Mouse (Mus musculus) kidney, postnatal 25 days (tissue): ENCODE data around the gene Slc25a42.

Experiments used
- DNase-seq, 2 experiments: peaks; one replicate each; pipeline ENCODE4 v3.0.0; 2021; ENCODE audit warnings: mixed read lengths in 2 of 2

The Slc25a42 gene

GRCm38 (mm10) chr8:70170116-70170515 is 42.0 kb downstream of the Slc25a42 start:
- DNase-seq = no peak

- DNase-seq = peak; percentile 65 to 76
Measured at GRCm38 (mm10) chr8:70166504-70167110, 45.5 kb downstream of the Slc25a42 start.

- DNase-seq = no peak
Measured at GRCm38 (mm10) chr8:70163316-70163715, 48.8 kb downstream of the Slc25a42 start.

- DNase-seq = no peak
Measured at GRCm38 (mm10) chr8:70160015-70160414, 52.1 kb downstream of the Slc25a42 start.

GRCm38 (mm10) chr8:70159211-70159610 is 52.9 kb downstream of the Slc25a42 start:
- DNase-seq = no peak

GRCm38 (mm10) chr8:70158069-70158853 is 53.8 kb downstream of the Slc25a42 start:
- peak; percentile 69 to 82 for DNase-seq

- DNase-seq = no peak
Measured at GRCm38 (mm10) chr8:70157240-70157800, 54.8 kb downstream of the Slc25a42 start.

GRCm38 (mm10) chr8:70152537-70153257 is 59.4 kb downstream of the Slc25a42 start:
- peak; percentile 78 to 86 for DNase-seq

- no peak for DNase-seq
Measured at GRCm38 (mm10) chr8:70150158-70150557, 61.9 kb downstream of the Slc25a42 start.

GRCm38 (mm10) chr8:70147678-70148607 is 64.2 kb downstream of the Slc25a42 start:
- DNase-seq = no peak

- DNase-seq = no peak
Measured at GRCm38 (mm10) chr8:70139981-70140380, 72.1 kb downstream of the Slc25a42 start.

- peak; percentile 100 for DNase-seq
Measured at GRCm38 (mm10) chr8:70139026-70139857, 72.9 kb downstream of the Slc25a42 start, which contains the start of the genes Rfxank, Borcs8 and Mef2b. Gene Rfxank (minus strand): TSS chr8:70139154. Gene Borcs8 (plus strand): TSS chr8:70139499. Gene Mef2b (plus strand): TSS chr8:70139711.

GRCm38 (mm10) chr8:70137890-70138289 is 74.2 kb downstream of the Slc25a42 start:
- no peak for DNase-seq

GRCm38 (mm10) chr8:70136591-70136990 is 75.5 kb downstream of the Slc25a42 start:
- DNase-seq = no peak

GRCm38 (mm10) chr8:70134931-70135330 is 77.2 kb downstream of the Slc25a42 start:
- DNase-seq = no peak
